Mouse (Mus musculus) WW6 (cell line): ENCODE measurements around the gene Sh3bgrl3.
A peak's percentile ranks its signal among the peaks of the same experiment; 100 is the strongest.

Experiments
- DNase-seq: peaks from one replicate; pipeline ENCODE4 v3.0.0-alpha.2; 2013; ENCODE audit warnings: low read depth, low spot score

Gene Sh3bgrl3

DNA sequence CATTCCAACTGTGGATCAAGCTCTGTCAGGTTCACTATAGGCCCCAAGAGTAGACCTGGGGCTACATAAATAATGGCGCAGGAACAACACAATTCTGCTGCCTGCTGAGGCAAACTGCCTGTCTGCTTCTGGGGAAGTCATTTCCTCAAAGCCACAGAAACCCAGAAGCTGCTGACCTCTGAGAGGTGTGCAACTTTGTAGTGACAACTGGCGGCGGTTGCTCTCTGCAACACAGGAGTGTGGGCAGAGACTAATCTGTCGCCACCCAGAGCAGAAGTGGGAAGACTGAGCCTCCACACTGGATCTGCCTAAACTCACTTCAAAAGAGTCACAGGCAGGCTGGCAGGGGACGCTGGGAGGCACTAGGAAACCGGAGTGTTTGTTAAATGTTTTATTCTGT, 893 bp upstream of the Sh3bgrl3 start:
- no peak for DNase-seq

- no peak for DNase-seq
Observed at GRCm38 (mm10) chr4:134128983-134129362, 384 bp upstream of the Sh3bgrl3 start.

DNA sequence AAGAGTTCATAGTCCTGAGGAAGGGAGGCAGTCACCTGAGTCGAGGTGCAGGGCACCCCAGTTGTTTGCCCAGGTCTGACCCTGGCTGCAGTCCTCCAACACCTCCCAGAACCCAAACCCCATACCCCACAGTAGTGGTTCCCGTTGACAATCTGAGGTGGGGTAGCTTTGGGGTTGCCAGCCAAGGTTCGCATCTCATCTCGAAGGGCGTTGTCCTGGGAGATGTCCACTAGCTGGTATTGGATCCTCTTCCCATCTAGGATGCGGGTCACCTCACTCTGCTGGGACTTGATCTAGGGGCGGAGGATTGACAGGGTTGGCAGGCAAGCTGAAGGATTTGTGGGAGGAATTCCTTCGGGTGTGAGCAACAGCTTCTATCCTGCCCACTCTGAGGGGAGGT, 796 bp downstream of the Sh3bgrl3 start:
- no peak for DNase-seq

DNA sequence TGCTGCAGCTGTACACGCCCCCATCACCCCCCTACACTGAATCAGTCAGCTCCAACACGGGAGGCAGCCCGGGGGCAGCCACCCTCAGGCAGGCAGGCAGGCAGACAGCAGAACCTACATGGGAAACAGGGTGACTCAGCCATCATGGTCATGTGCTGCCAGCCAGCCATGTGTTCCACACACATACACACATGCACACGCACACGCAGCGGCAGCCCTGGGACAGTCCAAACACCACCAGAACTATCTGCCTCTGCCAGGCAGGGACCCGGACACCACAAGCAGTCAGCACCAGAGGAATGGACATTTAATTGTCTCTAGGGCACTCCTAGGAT, 1.5 kb downstream of the Sh3bgrl3 start:
- no peak for DNase-seq

- DNase-seq = no peak
Observed at GRCm38 (mm10) chr4:134126300-134127120, 2.1 kb downstream of the Sh3bgrl3 start.

- DNase-seq = no peak
Observed at GRCm38 (mm10) chr4:134125383-134126060, 3.1 kb downstream of the Sh3bgrl3 start.

DNA sequence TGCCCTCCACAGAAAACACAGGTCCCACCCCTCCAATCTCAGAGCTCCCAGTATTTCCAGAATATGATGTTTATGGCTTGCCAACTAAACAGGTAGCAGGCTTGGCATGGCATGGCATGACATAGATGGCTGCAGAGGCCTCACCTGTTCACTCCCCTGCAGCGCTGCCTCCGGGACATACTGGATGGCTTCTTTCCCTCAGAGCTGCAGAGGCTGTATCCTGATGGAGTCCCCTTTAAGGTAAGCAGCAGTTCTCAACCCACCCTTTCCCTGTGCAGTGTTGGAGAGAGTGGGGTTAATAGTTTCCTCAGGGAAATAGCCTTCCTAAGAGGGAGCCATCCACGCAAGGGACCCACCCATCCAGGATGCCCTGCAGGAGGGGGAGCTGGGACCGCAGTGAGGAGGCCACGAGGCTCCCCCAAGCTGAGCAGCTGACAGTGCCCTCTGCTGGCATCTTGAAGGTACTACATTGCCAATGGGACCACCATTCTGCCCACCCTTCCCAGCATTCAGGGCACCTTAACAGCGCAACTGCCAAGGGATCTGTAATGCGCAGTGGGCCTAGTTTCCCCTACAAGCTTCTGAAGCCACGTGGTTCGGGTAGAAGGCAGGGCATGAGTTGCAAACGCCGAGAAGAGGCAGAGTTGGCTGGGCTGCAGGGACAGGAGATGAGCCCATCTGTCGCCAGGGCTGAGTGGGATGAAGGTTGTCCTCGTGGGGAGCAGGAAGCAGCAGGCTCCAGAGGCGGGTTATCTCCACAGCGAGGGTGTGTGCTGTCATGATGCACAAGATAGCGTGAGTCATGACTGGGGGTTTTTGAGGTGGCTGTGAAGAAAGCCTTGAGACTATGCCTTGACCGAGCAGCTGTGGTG, 4.7 kb downstream of the Sh3bgrl3 start:
- DNase-seq = no peak

GRCm38 (mm10) chr4:134123147-134123546, 5.4 kb downstream of the Sh3bgrl3 start:
- DNase-seq = no peak

- DNase-seq = no peak
Observed at GRCm38 (mm10) chr4:134122281-134122680, 6.3 kb downstream of the Sh3bgrl3 start.

DNA sequence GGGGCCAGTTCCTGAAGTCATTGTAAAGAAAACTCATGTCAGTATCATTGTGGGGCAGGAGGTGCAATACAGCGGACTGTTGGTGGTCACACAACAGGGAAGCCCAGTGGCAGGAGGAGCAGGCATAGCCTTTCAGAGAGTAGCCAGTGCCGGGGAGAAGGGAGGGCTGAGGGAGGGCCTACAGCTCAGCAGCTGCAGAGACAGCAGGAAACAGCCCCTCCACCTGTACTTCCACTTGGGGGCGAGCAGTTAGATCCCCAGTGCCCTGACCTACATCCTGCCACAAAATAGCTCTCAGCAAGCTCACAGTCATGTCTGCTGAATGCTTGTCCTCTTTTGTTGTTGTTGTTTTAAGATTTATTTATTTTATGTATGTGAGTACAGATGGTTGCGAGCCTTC, 7.0 kb downstream of the Sh3bgrl3 start:
- no peak for DNase-seq

DNA sequence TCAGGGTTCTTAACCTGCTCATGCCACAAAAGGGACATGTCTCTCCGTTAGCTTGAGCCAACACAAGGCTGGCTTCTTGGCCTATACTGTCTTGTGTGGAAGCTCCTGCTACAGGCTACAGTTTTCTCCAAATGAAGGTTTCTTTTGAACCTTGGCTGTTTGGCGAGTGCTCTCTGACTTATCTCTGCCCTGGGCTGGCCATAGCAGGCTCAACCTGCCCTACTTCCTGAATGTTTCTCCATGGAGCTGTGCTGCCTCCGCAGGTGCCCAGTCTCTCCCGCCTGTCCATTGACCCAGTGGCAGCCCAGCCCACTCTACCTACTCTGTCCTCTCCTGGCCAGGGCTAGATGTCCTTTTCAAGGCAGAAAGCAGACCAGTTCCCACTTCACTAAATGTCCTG, 7.7 kb downstream of the Sh3bgrl3 start:
- DNase-seq = no peak

- DNase-seq = no peak
Observed at GRCm38 (mm10) chr4:134120192-134120805, 8.3 kb downstream of the Sh3bgrl3 start.

- DNase-seq = no peak
Observed at GRCm38 (mm10) chr4:134119644-134120043, 8.9 kb downstream of the Sh3bgrl3 start.

- no peak for DNase-seq
Observed at GRCm38 (mm10) chr4:134119042-134119441, 9.5 kb downstream of the Sh3bgrl3 start.

- DNase-seq = no peak
Observed at GRCm38 (mm10) chr4:134118126-134118800, 10.3 kb downstream of the Sh3bgrl3 start.

DNA sequence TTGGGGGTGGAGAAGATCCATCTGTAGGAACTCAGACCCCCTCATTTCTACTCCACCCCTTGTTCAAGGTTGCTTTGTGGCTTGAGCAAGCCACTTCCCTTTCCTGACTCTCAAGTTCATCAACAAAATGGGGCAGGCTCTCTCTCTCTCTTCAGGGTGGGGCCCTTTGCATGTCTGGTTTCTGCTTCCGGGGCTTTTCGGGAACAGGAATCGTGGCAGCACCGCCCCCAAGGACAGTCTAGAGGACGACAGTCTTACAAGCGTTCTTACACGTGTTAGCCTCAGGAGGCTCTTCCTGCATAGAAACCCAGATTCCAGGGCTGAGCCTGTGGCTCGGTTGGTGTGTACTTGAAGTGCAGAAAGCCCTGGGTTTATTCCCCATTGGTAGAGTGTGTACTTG, 11.6 kb downstream of the Sh3bgrl3 start:
- DNase-seq = peak; percentile 72

GRCm38 (mm10) chr4:134116501-134116900, 12.1 kb downstream of the Sh3bgrl3 start:
- no peak for DNase-seq

DNA sequence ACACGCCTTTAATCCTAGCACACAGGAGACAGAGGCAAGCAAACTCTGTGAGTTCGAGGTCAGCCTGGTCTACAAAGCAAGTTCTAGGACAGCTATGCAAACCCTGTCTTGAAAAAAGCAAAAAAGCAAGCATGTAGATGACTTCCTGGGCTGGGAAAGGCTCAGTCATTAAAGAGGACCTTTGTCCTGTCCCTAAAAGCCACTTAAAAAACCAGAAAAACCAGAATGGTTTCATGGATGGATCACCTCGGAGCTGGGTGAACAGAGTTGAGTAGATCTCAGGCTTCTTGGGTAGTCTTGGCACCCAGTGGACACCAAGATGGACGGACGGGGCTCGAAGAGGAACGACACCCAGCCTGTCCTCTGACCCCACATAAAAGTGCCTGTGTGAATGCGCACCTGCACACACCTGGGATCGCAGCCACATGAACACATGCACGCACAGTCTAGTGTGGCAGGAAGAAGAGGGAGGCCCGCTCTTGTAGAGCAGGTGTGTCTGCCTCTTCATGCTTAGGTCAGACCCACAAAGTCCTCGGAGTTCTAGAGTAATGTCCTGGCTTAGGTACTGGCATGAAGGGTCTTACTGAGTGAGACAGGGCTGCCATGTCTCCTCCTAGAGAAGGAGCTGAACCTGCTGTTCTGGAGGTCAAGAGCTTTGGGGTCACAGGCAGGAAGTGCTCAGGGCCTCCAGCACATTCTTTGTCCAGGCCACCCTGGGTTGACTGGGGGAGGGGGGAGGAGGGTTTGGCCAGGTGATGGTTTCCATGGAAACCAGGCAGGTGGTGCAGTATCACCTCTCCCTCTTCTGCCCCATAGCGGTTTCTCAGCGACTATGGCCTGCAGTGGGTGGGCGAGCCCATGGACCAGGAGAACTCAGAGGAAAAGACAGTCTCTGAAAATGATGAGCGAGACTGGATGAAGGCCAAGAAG, 13.1 kb downstream of the Sh3bgrl3 start:
- no peak for DNase-seq

DNA sequence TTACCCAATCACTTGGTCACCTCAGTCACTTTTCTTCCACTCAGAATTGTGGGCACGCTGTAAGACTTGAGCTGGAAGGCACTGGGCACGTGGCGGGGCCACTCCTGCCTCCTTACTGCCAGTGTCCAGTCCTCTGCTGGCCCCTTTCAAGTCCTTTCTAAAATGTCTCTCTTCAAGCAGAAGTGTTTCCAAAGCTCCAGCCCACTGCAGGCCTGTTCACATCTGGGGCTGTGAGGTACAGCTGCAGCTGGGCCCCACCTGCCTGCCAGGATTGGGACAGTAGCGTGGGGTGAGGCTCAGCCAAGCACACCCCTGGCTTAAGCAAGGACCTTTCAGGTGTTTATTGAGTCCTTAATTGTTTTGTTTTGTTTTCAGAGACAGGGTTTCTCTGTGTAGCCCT, 14.6 kb downstream of the Sh3bgrl3 start:
- no peak for DNase-seq

DNA sequence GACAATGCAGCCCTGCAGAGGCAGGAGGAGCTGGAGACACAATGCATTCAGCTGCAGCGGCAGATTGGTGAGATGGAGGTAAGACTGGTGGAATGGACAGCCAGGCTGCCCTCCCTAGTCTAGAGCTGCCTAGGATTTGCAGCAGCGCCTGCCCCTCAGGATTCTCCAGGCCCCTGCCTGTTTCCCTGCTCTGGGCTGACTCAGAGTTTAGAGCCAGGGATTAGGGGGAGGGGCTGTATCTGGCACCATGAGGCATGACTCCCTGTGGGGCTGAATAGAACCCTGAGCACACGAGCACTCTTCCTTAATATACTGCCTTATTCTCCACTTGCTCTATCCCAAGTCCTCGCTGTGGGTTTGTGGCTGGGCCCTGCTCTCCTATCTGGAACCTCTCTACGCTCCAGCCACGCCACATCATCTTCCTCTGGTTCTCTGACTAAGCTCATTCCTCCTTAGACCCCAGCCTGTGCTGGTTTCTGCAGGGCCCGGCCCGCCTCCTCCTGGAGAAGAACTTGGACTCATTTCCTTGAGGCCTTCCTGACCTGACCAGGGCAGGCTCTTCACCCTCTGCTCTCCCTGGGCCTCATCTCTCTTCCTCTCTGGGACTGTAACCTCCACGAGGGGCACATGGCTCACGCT, 15.1 kb downstream of the Sh3bgrl3 start:
- DNase-seq = no peak
